Mouse (Mus musculus) liver, embryonic 13.5 days (tissue): ENCODE data around the gene Mdp1. TPM values are rescaled to one million over a fixed set of nuclear protein-coding genes. Genes with fewer than 3 reads are reported as not detected.

Source experiments
- ATAC-seq: fragments of 200-750 bp; cut with Nextera tagmentation; 2 replicates; pipeline ENCODE4 v1.8.0; 2017; ENCODE audit warnings: low read depth, mild to moderate bottlenecking, moderate number of reproducible peaks, moderate library complexity
- DNase-seq: peaks from one replicate; pipeline ENCODE4 v3.0.0; 2022
- H3K27ac ChIP-seq: fragments of 300-500 bp; sonication (generic); 2 replicates; pipeline ENCODE4 v1.5.1; 2015; ENCODE audit warnings: moderate library complexity, mild to moderate bottlenecking, inconsistent platforms
- H3K27me3 ChIP-seq: fragments of 300-500 bp; sonication (generic); 2 replicates; pipeline ENCODE4 v1.6.1; 2015; ENCODE audit warnings: mild to moderate bottlenecking, inconsistent platforms
- H3K36me3 ChIP-seq: fragments of 300-500 bp; sonication (generic); 2 replicates; pipeline ENCODE4 v1.6.1; 2015; ENCODE audit warnings: mild to moderate bottlenecking, inconsistent platforms
- H3K4me1 ChIP-seq: fragments of 300-500 bp; sonication (generic); replicated peaks from 2 replicates; pipeline ENCODE4 v1.6.1; 2015; ENCODE audit warnings: inconsistent platforms
- H3K4me2 ChIP-seq: fragments of 300-500 bp; sonication (generic); 2 replicates; pipeline ENCODE4 v1.6.1; 2015; ENCODE audit warnings: inconsistent platforms, mild to moderate bottlenecking, moderate library complexity
- H3K4me3 ChIP-seq: fragments of 300-500 bp; sonication (generic); replicated peaks from 2 replicates; pipeline ENCODE4 v1.5.1; 2015; ENCODE audit warnings: mild to moderate bottlenecking, inconsistent platforms
- H3K9ac ChIP-seq: fragments of 300-500 bp; sonication (generic); 2 replicates; pipeline ENCODE4 v1.6.1; 2015; ENCODE audit warnings: mild to moderate bottlenecking, inconsistent platforms
- H3K9me3 ChIP-seq: fragments of 300-500 bp; sonication (generic); replicated peaks from 2 replicates; pipeline ENCODE4 v1.6.1; 2016; ENCODE audit warnings: inconsistent platforms
- WGBS: fragments of 180-500 bp; shearing (Covaris S2); methylation state at CpG from one replicate; pipeline ENCODE4 v1.1.7; 2015; ENCODE audit not compliant: insufficient replicate concordance; 5-methylcytosine and 5-hydroxymethylcytosine counted together
- polyA plus RNA-seq: library from polyadenylated mRNA; unstranded; fragments of >200 nt; fragmentation: Nextera tagmentation; extraction: Ambion mirVana; gene quantifications from 2 replicates; pipeline ENCODE4 v1.2.1, GENCODE M21; 2015

Gene Mdp1
- polyA plus RNA-seq, 1 experiment from 2014 or later = 23.1 TPM

- ATAC-seq = no peak
Observed at GRCm38 (mm10) chr14:55641291-55641690, 19.0 kb downstream of the Mdp1 start.

GRCm38 (mm10) chr14:55640816-55641215 is 19.5 kb downstream of the Mdp1 start:
- Histone ChIP-seq H3K27ac (no peak overlapping the region), H3K9ac (no peak overlapping the region), H3K9me3 (no peaks in the 10 kb centered on the region), H3K4me3 (no peak overlapping the region), H3K27me3 (no peaks in the 10 kb centered on the region), H3K4me2 (no peak overlapping the region), H3K36me3 (peaks cover 59% of the 10 kb centered on the region), H3K4me1 (peaks cover 50% of the 10 kb centered on the region)
- no peak for ATAC-seq
- no peak for DNase-seq
- 94% methylated on average over 14 of the region's 14 CpGs for WGBS

More at GRCm38 (mm10) chr14:55641291-55641690, 19.0 kb downstream of the Mdp1 start:
- Histone ChIP-seq H3K27me3 (no peaks in the 10 kb centered on the region), H3K9me3 (no peaks in the 10 kb centered on the region), H3K27ac (no peak overlapping the region), H3K9ac (no peak overlapping the region), H3K4me2 (peak overlapping the region; percentile 88), H3K4me1 (peaks cover 51% of the 10 kb centered on the region), H3K4me3 (peak overlapping the region; percentile 86; the same call in 1 of the 2 replicates), H3K36me3 (peaks cover 59% of the 10 kb centered on the region)
- 86% methylated on average over 13 of the region's 13 CpGs for WGBS
- no peak for DNase-seq

- H3K9me3 ChIP-seq = no peaks in the 10 kb centered on the region
- 92% methylated on average over 9 of the region's 9 CpGs for WGBS
- no peak within 1 kb of the TSS for H3K4me3 ChIP-seq
- no peaks in the 10 kb centered on the region for H3K27me3 ChIP-seq
- H3K4me2 ChIP-seq = no peak within 1 kb of the TSS
- ATAC-seq (no peak), DNase-seq (no peak)
- peaks cover 73% of the 10 kb centered on the region for H3K36me3 ChIP-seq
- H3K4me1 ChIP-seq = peaks cover 52% of the 10 kb centered on the region
- H3K9ac ChIP-seq = no peak within 1 kb of the TSS
- H3K27ac ChIP-seq = no peak within 1 kb of the TSS; the same call in 1 of the 2 replicates
Observed at GRCm38 (mm10) chr14:55637795-55638194, 22.5 kb downstream of the Mdp1 start, which contains the start of gene Gm49378. Gene Gm49378 (minus strand): TSS chr14:55637895.

DNA sequence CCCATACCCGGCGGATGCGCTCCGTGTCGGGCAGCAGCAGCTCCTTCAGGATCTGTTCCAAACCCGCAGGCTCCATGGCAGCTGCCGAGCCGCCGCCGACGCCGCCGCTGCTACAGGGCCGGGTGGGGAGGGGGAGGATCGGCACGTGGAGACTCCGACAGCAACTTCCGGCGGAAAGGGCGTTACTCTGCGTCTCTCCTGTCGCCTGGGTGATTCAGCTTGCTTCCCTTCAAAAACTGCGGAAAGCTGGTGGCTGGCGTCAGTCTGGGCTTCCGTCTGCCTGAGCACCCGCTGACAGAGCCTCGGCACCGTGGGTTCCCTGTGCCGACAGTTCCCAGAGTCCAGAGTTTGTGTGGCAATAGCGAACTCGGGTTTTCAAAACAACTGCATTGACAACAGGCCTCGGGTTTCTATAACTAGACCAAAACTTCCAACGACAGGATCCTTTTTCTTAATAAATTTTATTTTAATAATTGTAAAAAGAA is 24.7 kb downstream of the Mdp1 start, which contains the start of gene Ipo4:
Ipo4 (minus strand) TSS at position 435 of the 485 bp plus-strand sequence.
- ATAC-seq = peak; percentile 79
- Histone ChIP-seq H3K9me3 (no peaks in the 10 kb centered on the region), H3K4me3 (peak within 1 kb of the TSS; percentile 70), H3K27me3 (no peaks in the 10 kb centered on the region), H3K9ac (peak within 1 kb of the TSS; percentile 76), H3K4me2 (peak within 1 kb of the TSS; percentile 96), H3K4me1 (peaks cover 32% of the 10 kb centered on the region), H3K27ac (peak within 1 kb of the TSS; percentile 67), H3K36me3 (peaks cover 83% of the 10 kb centered on the region)
- peak; percentile 68 for DNase-seq
- WGBS = 1% methylated on average over 33 of the region's 33 CpGs

- Histone ChIP-seq H3K27ac (peak overlapping the region; percentile 67), H3K4me3 (peak overlapping the region; percentile 70), H3K9me3 (no peaks in the 10 kb centered on the region), H3K27me3 (no peaks in the 10 kb centered on the region), H3K36me3 (peaks cover 83% of the 10 kb centered on the region), H3K4me1 (peaks cover 27% of the 10 kb centered on the region), H3K4me2 (peak overlapping the region; percentile 96), H3K9ac (peak overlapping the region; percentile 76)
- ATAC-seq (peak; percentile 39), DNase-seq (no peak)
- 3% methylated on average over 23 of the region's 23 CpGs for WGBS
Observed at GRCm38 (mm10) chr14:55634874-55635522, 25.3 kb downstream of the Mdp1 start.

DNA sequence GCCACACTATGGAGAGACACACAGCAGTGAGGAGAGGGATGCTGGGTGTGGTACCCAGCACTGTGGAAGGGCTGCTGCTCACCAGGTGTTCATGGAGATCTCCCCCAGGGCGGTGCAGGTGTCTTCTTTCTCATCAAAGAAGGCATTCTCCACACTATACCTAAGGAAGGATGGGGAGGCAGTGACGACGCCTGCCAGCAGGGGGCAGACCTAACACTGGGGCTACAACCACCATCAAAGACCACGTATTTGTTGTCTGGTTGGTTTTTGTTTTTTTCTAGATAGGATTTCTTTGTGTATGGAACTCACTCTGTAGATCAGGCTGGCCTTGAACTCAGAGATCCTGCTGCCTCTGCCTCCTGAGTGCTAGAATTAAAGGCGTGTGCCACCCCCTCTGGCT is 31.0 kb downstream of the Mdp1 start:
- H3K27ac ChIP-seq = no peak overlapping the region
- H3K4me2 ChIP-seq = no peak overlapping the region
- peak; percentile 40 for DNase-seq
- no peaks in the 10 kb centered on the region for H3K9me3 ChIP-seq
- no peak overlapping the region for H3K9ac ChIP-seq
- 42% methylated on average over 5 of the region's 5 CpGs for WGBS
- no peak overlapping the region for H3K4me3 ChIP-seq
- ATAC-seq = no peak
- H3K4me1 ChIP-seq = peaks cover 22% of the 10 kb centered on the region
- H3K27me3 ChIP-seq = no peaks in the 10 kb centered on the region
- peaks cover 99% of the 10 kb centered on the region for H3K36me3 ChIP-seq

DNA sequence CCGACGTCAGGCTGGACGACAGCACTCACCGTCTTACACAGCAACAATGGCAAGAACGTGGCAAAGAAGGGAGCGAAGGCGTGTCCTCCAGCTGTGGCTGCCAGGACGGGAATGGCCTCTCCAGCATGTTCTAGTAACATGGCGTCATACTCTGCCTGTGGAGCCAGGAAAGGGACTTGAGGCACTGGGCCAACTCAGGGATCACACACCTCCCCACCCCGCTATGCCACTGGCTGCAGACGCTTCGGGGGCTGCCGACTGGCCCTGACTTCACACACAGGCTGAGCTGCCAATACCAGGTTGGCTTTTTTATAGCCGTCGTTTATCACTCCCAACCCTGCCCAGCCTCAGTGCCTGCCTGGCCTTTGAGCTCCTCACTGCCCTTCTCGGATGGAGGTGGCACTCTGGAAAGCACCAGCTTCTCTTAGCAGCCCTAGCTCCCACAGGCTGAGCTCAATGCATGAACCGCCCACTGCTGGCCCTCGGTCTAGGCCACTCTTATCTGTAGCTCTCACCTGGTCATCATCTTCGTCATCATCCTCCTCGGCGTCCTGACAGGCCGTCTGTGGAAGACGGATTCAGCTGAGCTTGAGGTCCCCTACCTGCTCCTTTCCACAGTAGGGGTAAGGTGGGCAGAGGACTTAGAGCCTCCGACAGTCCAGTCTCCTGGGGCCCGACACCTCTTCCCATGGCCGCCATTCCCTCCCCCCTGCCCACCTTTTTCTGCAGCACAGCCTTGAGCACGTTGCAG is 32.1 kb downstream of the Mdp1 start:
- Histone ChIP-seq H3K4me1 (peaks cover 17% of the 10 kb centered on the region), H3K27ac (no peak overlapping the region; the same call in 1 of the 2 replicates), H3K4me3 (no peak overlapping the region), H3K36me3 (peaks cover 94% of the 10 kb centered on the region), H3K9me3 (no peaks in the 10 kb centered on the region), H3K4me2 (no peak overlapping the region), H3K9ac (no peak overlapping the region), H3K27me3 (no peaks in the 10 kb centered on the region)
- DNase-seq (no peak), ATAC-seq (peak; percentile 55)
- 73% methylated on average over 27 of the region's 27 CpGs for WGBS

- peaks cover 57% of the 10 kb centered on the region for H3K4me1 ChIP-seq
- ATAC-seq = peak; percentile 56
- H3K36me3 ChIP-seq = no peaks in the 10 kb centered on the region
- peak overlapping the region; percentile 51 for H3K4me3 ChIP-seq
- WGBS = 17% methylated on average over 22 of the region's 22 CpGs
- no peaks in the 10 kb centered on the region for H3K27me3 ChIP-seq
- H3K4me2 ChIP-seq = peak overlapping the region; percentile 77
- peak overlapping the region; percentile 47 for H3K27ac ChIP-seq
- H3K9me3 ChIP-seq = no peaks in the 10 kb centered on the region
- peak overlapping the region; percentile 62 for H3K9ac ChIP-seq
- peak; percentile 66 for DNase-seq
Observed at GRCm38 (mm10) chr14:55618486-55619195, 41.7 kb downstream of the Mdp1 start.

- peak within 1 kb of the TSS; percentile 77 for H3K4me2 ChIP-seq
- DNase-seq (peak; percentile 39), ATAC-seq (peak; percentile 73)
- peak within 1 kb of the TSS; percentile 59 for H3K27ac ChIP-seq
- peaks cover 66% of the 10 kb centered on the region for H3K4me1 ChIP-seq
- H3K9me3 ChIP-seq = no peaks in the 10 kb centered on the region
- peak within 1 kb of the TSS; percentile 51 for H3K4me3 ChIP-seq
- WGBS = 21% methylated on average over 21 of the region's 21 CpGs
- peak within 1 kb of the TSS; percentile 62 for H3K9ac ChIP-seq
- no peaks in the 10 kb centered on the region for H3K27me3 ChIP-seq
- no peaks in the 10 kb centered on the region for H3K36me3 ChIP-seq
Observed at GRCm38 (mm10) chr14:55617822-55618221, 42.5 kb downstream of the Mdp1 start, which contains the start of gene Rec8. Gene Rec8 (plus strand): TSS chr14:55618037.

GRCm38 (mm10) chr14:55616844-55617243 is 43.5 kb downstream of the Mdp1 start:
- H3K9ac ChIP-seq = 0 out of 2 replicates have a peak overlapping the region, but pooled peaks have one; percentile 62
- H3K4me3 ChIP-seq = no peak overlapping the region
- H3K4me2 ChIP-seq = no peak overlapping the region
- H3K36me3 ChIP-seq = no peaks in the 10 kb centered on the region
- peak overlapping the region; percentile 59 for H3K27ac ChIP-seq
- ATAC-seq = no peak
- H3K9me3 ChIP-seq = no peaks in the 10 kb centered on the region
- peaks cover 65% of the 10 kb centered on the region for H3K4me1 ChIP-seq
- WGBS = 55% methylated on average over 2 of the region's 2 CpGs
- no peaks in the 10 kb centered on the region for H3K27me3 ChIP-seq
- no peak for DNase-seq

DNA sequence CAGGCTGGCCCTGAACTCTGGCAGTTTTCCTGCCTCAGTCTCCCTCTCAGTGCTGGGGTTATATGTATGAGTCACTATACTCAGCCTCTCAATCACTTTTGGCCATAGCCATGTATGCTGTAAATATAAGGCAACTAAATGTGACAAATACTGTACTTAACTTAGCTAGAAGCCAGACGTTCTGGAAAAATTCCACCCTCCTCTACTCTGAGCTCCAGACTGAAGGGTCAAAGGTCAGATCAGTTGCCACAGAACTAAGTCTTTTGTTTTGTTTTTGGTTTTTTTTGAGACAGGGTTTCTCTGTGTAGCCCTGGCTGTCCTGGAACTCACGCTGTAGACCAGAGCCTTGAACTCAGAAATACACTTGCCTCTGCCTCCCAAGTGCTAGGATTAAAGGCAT is 44.4 kb downstream of the Mdp1 start:
- Histone ChIP-seq H3K4me2 (no peak overlapping the region), H3K27me3 (no peaks in the 10 kb centered on the region), H3K9me3 (no peaks in the 10 kb centered on the region), H3K4me3 (no peak overlapping the region), H3K9ac (no peak overlapping the region), H3K36me3 (peaks cover 2% of the 10 kb centered on the region), H3K4me1 (peaks cover 61% of the 10 kb centered on the region), H3K27ac (peak overlapping the region; percentile 89)
- DNase-seq (no peak), ATAC-seq (no peak)
- WGBS = 62% methylated on average over 2 of the region's 2 CpGs
